Mouse (Mus musculus): ENCODE results near the gene Ado.
A peak's percentile ranks its signal among the peaks of the same experiment; 100 is the strongest.

Ado gene

GRCm38 (mm10) chr10:67536621-67537141, 12.1 kb downstream of the Ado start:
- DNase-seq (ENCODE audit: extremely low spot score): peak; percentile 46

- peak; percentile 77 for DNase-seq (ENCODE audit: extremely low spot score)
These were observed 12.8 kb downstream of the Ado start for GRCm38 (mm10) chr10:67535972-67536371.

- DNase-seq (ENCODE audit: extremely low spot score): peak; percentile 46
These were observed 13.5 kb downstream of the Ado start, which contains the start of gene Egr2 for GRCm38 (mm10) chr10:67535256-67535655. Gene Egr2 (plus strand): TSS chr10:67535475.

GRCm38 (mm10) chr10:67529769-67530168, 19.0 kb downstream of the Ado start:
- DNase-seq (ENCODE audit: extremely low spot score): no peak

GRCm38 (mm10) chr10:67526435-67526834, 22.3 kb downstream of the Ado start:
- no peak for DNase-seq (ENCODE audit: extremely low spot score)

GRCm38 (mm10) chr10:67524694-67525093, 24.1 kb downstream of the Ado start:
- no peak for DNase-seq (ENCODE audit: extremely low spot score)

GRCm38 (mm10) chr10:67524130-67524529, 24.6 kb downstream of the Ado start:
- DNase-seq (ENCODE audit: extremely low spot score): no peak

GRCm38 (mm10) chr10:67518733-67519132, 30.0 kb downstream of the Ado start:
- DNase-seq (ENCODE audit: extremely low spot score): no peak

- DNase-seq (ENCODE audit: extremely low spot score): no peak
These were observed 35.9 kb downstream of the Ado start for GRCm38 (mm10) chr10:67512871-67513270.

- no peak for DNase-seq (ENCODE audit: extremely low spot score)
These were observed 36.5 kb downstream of the Ado start for GRCm38 (mm10) chr10:67512211-67512610.

- no peak for DNase-seq (ENCODE audit: extremely low spot score)
These were observed 43.5 kb downstream of the Ado start for GRCm38 (mm10) chr10:67505248-67505647.

GRCm38 (mm10) chr10:67504046-67504445, 44.7 kb downstream of the Ado start:
- DNase-seq (ENCODE audit: extremely low spot score): no peak

GRCm38 (mm10) chr10:67503320-67503995, 45.3 kb downstream of the Ado start:
- DNase-seq (ENCODE audit: extremely low spot score): no peak

GRCm38 (mm10) chr10:67497951-67498350, 50.8 kb downstream of the Ado start:
- no peak for DNase-seq (ENCODE audit: extremely low spot score)

- no peak for DNase-seq (ENCODE audit: extremely low spot score)
These were observed 51.4 kb downstream of the Ado start for GRCm38 (mm10) chr10:67497144-67497892.
